Mouse (Mus musculus) brain, embryonic 14.5 days (tissue): ENCODE results near the gene Dnaaf1.

ENCODE experiments used
- CTCF ChIP-seq: fragments of 200-500 bp; IDR thresholded peaks from 2 replicates; pipeline ENCODE4 v1.5.1; 2012; ENCODE audit warnings: inconsistent platforms, mild to moderate bottlenecking, moderate library complexity, borderline replicate concordance; ENCODE audit not compliant: insufficient read depth, insufficient read length; ENCODE audit errors: extremely low read depth
- POLR2A ChIP-seq: fragments of 200-500 bp; IDR thresholded peaks from 2 replicates; pipeline ENCODE4 v1.6.1; 2012; ENCODE audit warnings: mild to moderate bottlenecking, inconsistent platforms, borderline replicate concordance; ENCODE audit not compliant: poor library complexity, insufficient read depth, insufficient read length, severe bottlenecking; ENCODE audit errors: extremely low read depth

DNA sequence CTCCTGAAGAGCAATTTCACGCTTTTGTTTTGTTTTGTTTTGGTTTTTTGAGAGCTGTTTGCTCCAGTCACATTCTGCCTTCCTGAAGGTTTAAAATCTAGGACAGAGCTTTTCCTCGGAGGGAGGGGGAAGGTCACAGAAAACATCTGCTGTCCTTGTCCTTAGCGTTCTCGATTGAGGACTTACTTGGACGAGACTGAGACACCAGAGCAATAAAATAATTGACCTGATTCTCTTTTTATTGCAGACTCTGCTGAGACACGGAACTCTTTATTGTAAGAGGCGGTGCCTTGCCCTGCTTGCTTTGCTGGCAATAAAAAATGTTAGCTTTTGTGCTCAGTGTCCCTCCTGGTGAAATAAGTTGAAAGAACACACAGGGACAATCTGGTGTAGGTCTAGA lies 64.8 kb downstream of the Dnaaf1 start:
- no peak for TF ChIP-seq CTCF
- no peak for TF ChIP-seq POLR2A
